Mouse (Mus musculus) heart, embryonic 14.5 days (tissue): Measurements from ENCODE around the gene Nr3c2. TPM values are rescaled to one million over a fixed set of nuclear protein-coding genes. Genes with fewer than 3 reads are reported as not detected.

Experiments
- ATAC-seq: fragments of 200-750 bp; cut with Nextera tagmentation; 2 replicates; pipeline ENCODE4 v1.8.0; 2017; ENCODE audit warnings: low read depth, moderate TSS enrichment; ENCODE audit not compliant: insufficient number of reproducible peaks, insufficient read depth, low FRiP score
- H3K27ac ChIP-seq, 2 experiments: fragments of 200-500 bp in 1 of 2; fragments of 300-500 bp in 1 of 2; sonication (generic) in 1 of 2; replicated peaks in 1 of 2; 2 replicates each; pipeline ENCODE4 v1.5.1; 2012 to 2014; ENCODE audit warnings: low read depth in 2 of 2, low read length in 2 of 2, control low read depth in 1 of 2, mild to moderate bottlenecking in 1 of 2, mixed read lengths in 1 of 2; ENCODE audit not compliant: control insufficient read depth in 1 of 2, insufficient read depth in 1 of 2
- H3K27me3 ChIP-seq: fragments of 300-500 bp; sonication (generic); 2 replicates; pipeline ENCODE4 v1.6.1; 2014; ENCODE audit warnings: mild to moderate bottlenecking, low read length, control low read depth; ENCODE audit not compliant: control insufficient read depth, insufficient read depth
- H3K36me3 ChIP-seq: fragments of 300-500 bp; sonication (generic); 2 replicates; pipeline ENCODE4 v1.6.1; 2014; ENCODE audit warnings: mild to moderate bottlenecking, control low read depth, low read length, mixed read lengths; ENCODE audit not compliant: control insufficient read depth, insufficient read depth
- H3K4me1 ChIP-seq, 2 experiments: fragments of 200-500 bp in 1 of 2; fragments of 300-500 bp in 1 of 2; sonication (generic) in 1 of 2; 2 replicates each; pipeline ENCODE4 v1.6.1; 2012 to 2014; ENCODE audit warnings: low read length in 2 of 2, control low read depth in 1 of 2, mixed read lengths in 1 of 2; ENCODE audit not compliant: control insufficient read depth in 2 of 2, insufficient read depth in 2 of 2
- H3K4me2 ChIP-seq: fragments of 300-500 bp; sonication (generic); 2 replicates; pipeline ENCODE4 v1.6.1; 2014; ENCODE audit warnings: mild to moderate bottlenecking, low read length
- H3K4me3 ChIP-seq, 2 experiments: fragments of 200-500 bp in 1 of 2; fragments of 300-500 bp in 1 of 2; sonication (generic) in 1 of 2; 2 replicates each; pipeline ENCODE4 v1.5.1; 2012 to 2014; ENCODE audit warnings: low read length in 2 of 2, mild to moderate bottlenecking in 2 of 2, control low read depth in 1 of 2, low read depth in 1 of 2, moderate library complexity in 1 of 2; ENCODE audit not compliant: control insufficient read depth in 1 of 2, insufficient read depth in 1 of 2
- H3K9ac ChIP-seq: fragments of 300-500 bp; sonication (generic); 2 replicates; pipeline ENCODE4 v1.6.1; 2014; ENCODE audit warnings: mild to moderate bottlenecking, low read length
- H3K9me3 ChIP-seq: fragments of 300-500 bp; sonication (generic); 2 replicates; pipeline ENCODE4 v1.6.1; 2016; ENCODE audit warnings: low read length, control low read depth; ENCODE audit not compliant: control insufficient read depth
- WGBS: fragments of 180-500 bp; shearing (Covaris S2); extraction: QIAGEN DNeasy Blood & Tissue Kit; methylation state at CpG from one replicate; pipeline ENCODE4 v1.1.7; 2014; 5-methylcytosine and 5-hydroxymethylcytosine counted together
- polyA plus RNA-seq: library from polyadenylated mRNA; unstranded; fragments of >200 nt; fragmentation: Nextera tagmentation; extraction: Ambion mirVana; gene quantifications from 2 replicates; pipeline ENCODE4 v1.2.1, GENCODE M21; 2014

Nr3c2 gene
- polyA plus RNA-seq, 1 experiment from 2014 or later: 7.4 TPM

- Histone ChIP-seq H3K9ac (no peak overlapping the region), H3K27me3 (no peaks in the 10 kb centered on the region), H3K4me1 (no peaks in the 10 kb centered on the region; a peak in 1 of 4 replicates), H3K36me3 (peaks cover 11% of the 10 kb centered on the region), H3K4me3 (no peak overlapping the region), H3K4me2 (no peak overlapping the region), H3K27ac (no peak overlapping the region), H3K9me3 (0 out of 2 replicates have a peak, but pooled peaks cover 4% of the 10 kb centered on the region)
- WGBS: 88% methylated on average over 6 of the region's 6 CpGs
- no peak for ATAC-seq
Measured at GRCm38 (mm10) chr8:77272136-77272535, 372.9 kb downstream of the Nr3c2 start.

- WGBS: 88% methylated on average over 5 of the region's 5 CpGs
- H3K9me3 ChIP-seq: no peaks in the 10 kb centered on the region
- ATAC-seq: no peak
- H3K36me3 ChIP-seq: peaks cover 5% of the 10 kb centered on the region
- no peak overlapping the region for H3K4me3 ChIP-seq
- peaks cover 0 to 2% of the 10 kb centered on the region in 2 experiments; a peak in 1 of 4 replicates for H3K4me1 ChIP-seq
- no peak overlapping the region for H3K27ac ChIP-seq
- H3K9ac ChIP-seq: no peak overlapping the region
- H3K4me2 ChIP-seq: no peak overlapping the region
- H3K27me3 ChIP-seq: no peaks in the 10 kb centered on the region
Measured at GRCm38 (mm10) chr8:77275571-77275970, 376.3 kb downstream of the Nr3c2 start.

- H3K27ac ChIP-seq: no peak overlapping the region
- no peaks in the 10 kb centered on the region for H3K27me3 ChIP-seq
- H3K4me2 ChIP-seq: no peak overlapping the region
- H3K9ac ChIP-seq: no peak overlapping the region
- WGBS: 77% methylated on average over 10 of the region's 10 CpGs
- ATAC-seq: peak; percentile 26; the same call in 1 of the 2 replicates
- H3K9me3 ChIP-seq: no peaks in the 10 kb centered on the region
- H3K4me3 ChIP-seq: no peak overlapping the region
- no peaks in the 10 kb centered on the region; the same call in 1 of the 2 replicates for H3K36me3 ChIP-seq
- peaks cover 0 to 2% of the 10 kb centered on the region in 2 experiments; a peak in 1 of 4 replicates for H3K4me1 ChIP-seq
Measured at GRCm38 (mm10) chr8:77276827-77277226, 377.6 kb downstream of the Nr3c2 start.

GRCm38 (mm10) chr8:77278246-77278645 lies 379.0 kb downstream of the Nr3c2 start:
- no peaks in the 10 kb centered on the region for H3K9me3 ChIP-seq
- no peaks in the 10 kb centered on the region for H3K27me3 ChIP-seq
- no peaks in the 10 kb centered on the region; the same call in 1 of the 2 replicates for H3K36me3 ChIP-seq
- no peak for ATAC-seq
- H3K27ac ChIP-seq: no peak overlapping the region
- H3K4me3 ChIP-seq: no peak overlapping the region
- 97% methylated on average over 4 of the region's 4 CpGs for WGBS
- H3K4me1 ChIP-seq: peaks cover 0 to 2% of the 10 kb centered on the region in 2 experiments; a peak in 1 of 4 replicates
- no peak overlapping the region for H3K9ac ChIP-seq
- no peak overlapping the region for H3K4me2 ChIP-seq

GRCm38 (mm10) chr8:77279977-77280376 lies 380.7 kb downstream of the Nr3c2 start:
- ATAC-seq: no peak
- no peaks in the 10 kb centered on the region for H3K27me3 ChIP-seq
- H3K4me3 ChIP-seq: no peak overlapping the region
- 57% methylated on average over 3 of the region's 3 CpGs for WGBS
- 0 out of 2 replicates have a peak, but pooled peaks cover 6% of the 10 kb centered on the region for H3K9me3 ChIP-seq
- peaks cover 0 to 2% of the 10 kb centered on the region in 2 experiments; a peak in 1 of 4 replicates for H3K4me1 ChIP-seq
- H3K9ac ChIP-seq: no peak overlapping the region
- no peak overlapping the region for H3K4me2 ChIP-seq
- no peak overlapping the region for H3K27ac ChIP-seq
- peaks cover 3% of the 10 kb centered on the region; the same call in 1 of the 2 replicates for H3K36me3 ChIP-seq

- Histone ChIP-seq H3K9ac (no peak overlapping the region), H3K27me3 (no peaks in the 10 kb centered on the region), H3K27ac (no peak overlapping the region), H3K36me3 (0 out of 2 replicates have a peak, but pooled peaks cover 3% of the 10 kb centered on the region), H3K4me2 (no peak overlapping the region), H3K4me1 (peaks cover 0 to 2% of the 10 kb centered on the region in 2 experiments; a peak in 1 of 4 replicates), H3K9me3 (0 out of 2 replicates have a peak, but pooled peaks cover 6% of the 10 kb centered on the region), H3K4me3 (no peak overlapping the region)
- no peak for ATAC-seq
- WGBS: 76% methylated on average over 7 of the region's 7 CpGs
Measured at GRCm38 (mm10) chr8:77282605-77283236, 383.5 kb downstream of the Nr3c2 start.

GRCm38 (mm10) chr8:77284473-77284872 lies 385.2 kb downstream of the Nr3c2 start:
- peaks cover 0 to 2% of the 10 kb centered on the region in 2 experiments; a peak in 1 of 4 replicates for H3K4me1 ChIP-seq
- H3K27me3 ChIP-seq: no peaks in the 10 kb centered on the region
- 0 out of 2 replicates have a peak, but pooled peaks cover 3% of the 10 kb centered on the region for H3K36me3 ChIP-seq
- ATAC-seq: no peak
- H3K4me2 ChIP-seq: no peak overlapping the region
- H3K9me3 ChIP-seq: 0 out of 2 replicates have a peak, but pooled peaks cover 6% of the 10 kb centered on the region
- H3K4me3 ChIP-seq: no peak overlapping the region
- H3K27ac ChIP-seq: no peak overlapping the region
- no peak overlapping the region for H3K9ac ChIP-seq
- WGBS: 79% methylated on average over 3 of the region's 3 CpGs
